Mouse (Mus musculus): Measurements from ENCODE around the gene Rwdd4a.

- no peak for TF ChIP-seq CTCF (IDR thresholded peaks at IDR 0.05; ENCODE audit: low read depth)
- TF ChIP-seq EP300 (IDR thresholded peaks at IDR 0.05; ENCODE audit: low read depth): no peak
These were observed 38.0 kb upstream of the Rwdd4a start for GRCm38 (mm10) chr8:47495428-47495827.
